28 mouse cellular contexts compared by ENCODE assay signal in the genomic region with DNA sequence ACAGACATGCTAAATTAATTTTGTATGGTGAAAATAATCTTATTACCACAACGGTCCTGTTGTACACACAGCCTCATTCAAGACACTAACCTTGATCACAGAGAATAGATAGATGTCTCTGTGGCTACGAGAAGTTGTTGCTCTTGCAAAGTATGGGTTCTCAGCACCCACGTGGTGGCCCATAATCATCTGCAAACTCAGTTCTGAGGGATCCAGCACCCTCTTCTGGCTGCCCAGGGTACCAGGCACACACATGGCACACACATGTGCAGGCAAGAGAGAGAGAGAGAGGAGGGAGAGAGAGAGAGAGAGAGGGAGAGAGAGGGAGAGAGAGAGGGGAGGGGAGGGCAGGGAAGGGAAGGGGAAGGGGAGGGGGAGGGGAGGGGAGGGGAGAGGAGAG.
A peak's percentile ranks its signal among the peaks of the same experiment; 100 is the strongest.
DNase-seq lines count a peak whose midpoint lies in the region; ATAC-seq and TF ChIP-seq lines count a peak whose summit lies in the region.
"Had no signal": no experiment of that assay in that cellular context is flagged by ENCODE, and none has a peak within 500 bp of the region (broad histone marks: within the 10 kb centered on the region; RNA-seq: fewer than 3 reads in every experiment).

No protein-coding gene starts in this region.

- no peak overlapping the region for H3K4me3 ChIP-seq in lung, postnatal 0 days (ENCODE audit: low read depth, low read length)
- no peak overlapping the region for H3K4me3 ChIP-seq in embryonic facial prominence, embryonic 12.5 days
- no peak overlapping the region for H3K4me3 ChIP-seq in limb, embryonic 12.5 days (replicated peaks)
- H3K4me3 ChIP-seq in hindbrain, embryonic 12.5 days = no peak overlapping the region
- H3K4me3 ChIP-seq: forebrain, embryonic 13.5 days; heart, adult 2 months; layer of hippocampus, adult 2 months; left cerebral cortex, adult 2 months; lung, embryonic 15.5 days; megakaryocyte, embryonic 14.5 days; midbrain, embryonic 12.5 days had no signal

- H3K4me1 ChIP-seq in lung, postnatal 0 days (ENCODE audit: insufficient read depth, low read depth, low read length) = peaks cover 4% of the 10 kb centered on the region; the same call in 1 of the 2 replicates
- peaks cover 27% of the 10 kb centered on the region for H3K4me1 ChIP-seq in embryonic facial prominence, embryonic 12.5 days
- H3K4me1 ChIP-seq in limb, embryonic 12.5 days (replicated peaks) = peaks cover 36% of the 10 kb centered on the region
- peaks cover 9% of the 10 kb centered on the region; the same call in 1 of the 2 replicates for H3K4me1 ChIP-seq in hindbrain, embryonic 12.5 days
- H3K4me1 ChIP-seq: megakaryocyte, embryonic 14.5 days had no signal

- no peak for ATAC-seq in lung, postnatal 0 days
- no peak for ATAC-seq in embryonic facial prominence, embryonic 12.5 days (ENCODE audit: insufficient number of reproducible peaks, insufficient read depth, low FRiP score, low TSS enrichment)
- ATAC-seq in limb, embryonic 12.5 days (ENCODE audit: insufficient number of reproducible peaks, insufficient read depth, low FRiP score, low TSS enrichment, low read depth) = no peak
- ATAC-seq in hindbrain, embryonic 12.5 days (ENCODE audit: low FRiP score) = no peak
- ATAC-seq: forebrain, embryonic 13.5 days; hindbrain, postnatal 0 days had no signal

- H3K27me3 ChIP-seq in lung, postnatal 0 days (replicated peaks; ENCODE audit: insufficient read depth, low read length) = no peaks in the 10 kb centered on the region
- H3K27me3 ChIP-seq in embryonic facial prominence, embryonic 12.5 days = no peaks in the 10 kb centered on the region
- no peaks in the 10 kb centered on the region for H3K27me3 ChIP-seq in limb, embryonic 12.5 days
- H3K27me3 ChIP-seq in hindbrain, embryonic 12.5 days = peaks cover 3% of the 10 kb centered on the region; the same call in 1 of the 2 replicates
- H3K27me3 ChIP-seq: forebrain, embryonic 13.5 days; lung, embryonic 15.5 days had no signal

- no peaks in the 10 kb centered on the region for H3K9me3 ChIP-seq in lung, postnatal 0 days (ENCODE audit: low read length)
- no peaks in the 10 kb centered on the region for H3K9me3 ChIP-seq in embryonic facial prominence, embryonic 12.5 days
- no peaks in the 10 kb centered on the region for H3K9me3 ChIP-seq in limb, embryonic 12.5 days
- H3K9me3 ChIP-seq in hindbrain, embryonic 12.5 days (replicated peaks) = 0 out of 2 replicates have a peak, but pooled peaks cover 3% of the 10 kb centered on the region
- H3K9me3 ChIP-seq: lung, embryonic 15.5 days had no signal

- H3K4me2 ChIP-seq in lung, postnatal 0 days (replicated peaks; ENCODE audit: low read depth, low read length) = no peak overlapping the region
- H3K4me2 ChIP-seq in embryonic facial prominence, embryonic 12.5 days (replicated peaks) = no peak overlapping the region
- no peak overlapping the region for H3K4me2 ChIP-seq in limb, embryonic 12.5 days
- no peak overlapping the region for H3K4me2 ChIP-seq in hindbrain, embryonic 12.5 days (replicated peaks)
- H3K4me2 ChIP-seq: forebrain, embryonic 13.5 days; midbrain, embryonic 12.5 days had no signal

- 0 out of 2 replicates have a peak, but pooled peaks have one; percentile 12 for TF ChIP-seq CTCF in lung, postnatal 0 days (IDR thresholded peaks at IDR 0.05)

- 96% methylated on average over 3 of the region's 3 CpGs for WGBS in lung, postnatal 0 days
- 90% methylated on average over 3 of the region's 3 CpGs for WGBS in embryonic facial prominence, embryonic 12.5 days
- 90% methylated on average over 3 of the region's 3 CpGs for WGBS in limb, embryonic 12.5 days
- WGBS in hindbrain, embryonic 12.5 days = 95% methylated on average over 3 of the region's 3 CpGs

- H3K36me3 ChIP-seq in lung, postnatal 0 days (ENCODE audit: insufficient read depth, low read length) = no peaks in the 10 kb centered on the region
- H3K36me3 ChIP-seq in embryonic facial prominence, embryonic 12.5 days = no peaks in the 10 kb centered on the region
- H3K36me3 ChIP-seq in limb, embryonic 12.5 days = no peaks in the 10 kb centered on the region
- H3K36me3 ChIP-seq in hindbrain, embryonic 12.5 days = no peaks in the 10 kb centered on the region
- H3K36me3 ChIP-seq: G1E; lung, embryonic 15.5 days; midbrain, embryonic 12.5 days had no signal

- no peak overlapping the region for H3K27ac ChIP-seq in lung, postnatal 0 days (ENCODE audit: low read length)
- H3K27ac ChIP-seq in embryonic facial prominence, embryonic 12.5 days = peak overlapping the region; percentile 83
- H3K27ac ChIP-seq in limb, embryonic 12.5 days = peak overlapping the region; percentile 93
- no peak overlapping the region for H3K27ac ChIP-seq in hindbrain, embryonic 12.5 days
- H3K27ac ChIP-seq: forebrain, embryonic 13.5 days; heart, adult 2 months; hindbrain, postnatal 0 days; layer of hippocampus, adult 2 months; left cerebral cortex, adult 2 months; midbrain, embryonic 12.5 days had no signal

- no peak overlapping the region for H3K9ac ChIP-seq in lung, postnatal 0 days (replicated peaks; ENCODE audit: low read depth)
- no peak overlapping the region for H3K9ac ChIP-seq in embryonic facial prominence, embryonic 12.5 days
- H3K9ac ChIP-seq in limb, embryonic 12.5 days (replicated peaks) = no peak overlapping the region
- no peak overlapping the region for H3K9ac ChIP-seq in hindbrain, embryonic 12.5 days
- H3K9ac ChIP-seq: forebrain, embryonic 13.5 days; lung, embryonic 15.5 days; midbrain, embryonic 12.5 days had no signal

- no peak for TF ChIP-seq EP300 in lung, postnatal 0 days (IDR thresholded peaks at IDR 0.05)

- DNase-seq in lung, postnatal 0 days (ENCODE audit: low spot score) = no peak
- no peak for DNase-seq in lung, postnatal 10 days
- no peak for DNase-seq in adrenal gland, postnatal 36 days
- no peak for DNase-seq in spleen, adult 12 weeks (ENCODE audit: low spot score)
- DNase-seq: adrenal gland, postnatal 14 days; B cell, adult 2 months; cerebellum, adult 11-12 months; cerebellum, adult 9-11 months; gastrocnemius, postnatal 36 days; heart, adult 2 months; kidney, adult 18-20 months; kidney, postnatal 36 days; lung, postnatal 4 days; retina, postnatal 1 day; right cerebral cortex, postnatal 14 days; thymus, adult 2 months; thymus, postnatal 36 days had no signal

Comparison
In these comparisons a context has a peak if more than half of its experiments do, and no peak if none do; other contexts are left out.
1. H3K27ac ChIP-seq: peak in embryonic facial prominence, embryonic 12.5 days (single experiment) and limb, embryonic 12.5 days (single experiment); none in lung, postnatal 0 days (single experiment) and hindbrain, embryonic 12.5 days (single experiment).